Mouse (Mus musculus) megakaryocyte, embryonic 14.5 days (primary cell): ENCODE measurements around the gene Rab37.

Experiments used
- FLI1 ChIP-seq: IDR thresholded peaks from 2 replicates; pipeline ENCODE4 v1.6.1; 2012; ENCODE audit warnings: low read length, inconsistent platforms, mixed read lengths
- GATA1 ChIP-seq: IDR thresholded peaks from 3 replicates; pipeline ENCODE4 v1.6.1; 2012; ENCODE audit warnings: mixed read lengths, low read length, inconsistent platforms, borderline replicate concordance

GRCm38 (mm10) chr11:115103470-115104413 lies 12.5 kb downstream of the Rab37 start:
- TF ChIP-seq GATA1 (no peak), FLI1 (no peak)
